Mouse (Mus musculus): Measurements from ENCODE around the gene D630003M21Rik. TPM values are rescaled to one million over a fixed set of nuclear protein-coding genes. Genes with fewer than 3 reads are reported as not detected.
A peak's percentile ranks its signal among the peaks of the same experiment; 100 is the strongest.

Gene D630003M21Rik
- 1.8 and 2.4 TPM in 2 replicates for polyA plus RNA-seq (2015; fragmentation: Nextera tagmentation; extraction: Ambion mirVana)

GRCm38 (mm10) chr2:158228670-158229502 lies at the start of gene D630003M21Rik:
Gene D630003M21Rik (minus strand): TSS chr2:158229222.
- Histone ChIP-seq H3K4me2 (peak within 1 kb of the TSS; percentile 95), H3K9ac (peak within 1 kb of the TSS; percentile 41), H3K27me3 (no peaks in the 10 kb centered on the region), H3K36me3 (no peaks in the 10 kb centered on the region), H3K4me1 (replicated peaks) (peaks cover 23% of the 10 kb centered on the region), H3K9me3 (no peaks in the 10 kb centered on the region), H3K4me3 (peak within 1 kb of the TSS; percentile 40), H3K27ac (replicated peaks) (peak within 1 kb of the TSS; percentile 31)
- ATAC-seq (ENCODE audit: low FRiP score, low read depth), result peak; percentile 86
- under 1% methylated on average over 36 of the region's 55 CpGs for WGBS

GRCm38 (mm10) chr2:158276878-158277277 lies 47.9 kb upstream of the D630003M21Rik start:
- Histone ChIP-seq H3K4me2 (no peak overlapping the region), H3K9ac (no peak overlapping the region), H3K9me3 (no peaks in the 10 kb centered on the region), H3K27ac (replicated peaks) (no peak overlapping the region), H3K4me1 (replicated peaks) (no peaks in the 10 kb centered on the region), H3K27me3 (no peaks in the 10 kb centered on the region), H3K4me3 (no peak overlapping the region), H3K36me3 (no peaks in the 10 kb centered on the region)
- 77% methylated on average over 4 of the region's 4 CpGs for WGBS
- ATAC-seq (ENCODE audit: low FRiP score, low read depth), result no peak

- WGBS, result 74% methylated on average over 6 of the region's 6 CpGs
- no peak for ATAC-seq (ENCODE audit: low FRiP score, low read depth)
- Histone ChIP-seq H3K27me3 (no peaks in the 10 kb centered on the region), H3K4me3 (no peak overlapping the region), H3K4me1 (replicated peaks) (no peaks in the 10 kb centered on the region), H3K9me3 (no peaks in the 10 kb centered on the region), H3K36me3 (no peaks in the 10 kb centered on the region), H3K27ac (replicated peaks) (no peak overlapping the region), H3K4me2 (no peak overlapping the region), H3K9ac (no peak overlapping the region)
Observed at GRCm38 (mm10) chr2:158276451-158276850, 47.4 kb upstream of the D630003M21Rik start.

DNA sequence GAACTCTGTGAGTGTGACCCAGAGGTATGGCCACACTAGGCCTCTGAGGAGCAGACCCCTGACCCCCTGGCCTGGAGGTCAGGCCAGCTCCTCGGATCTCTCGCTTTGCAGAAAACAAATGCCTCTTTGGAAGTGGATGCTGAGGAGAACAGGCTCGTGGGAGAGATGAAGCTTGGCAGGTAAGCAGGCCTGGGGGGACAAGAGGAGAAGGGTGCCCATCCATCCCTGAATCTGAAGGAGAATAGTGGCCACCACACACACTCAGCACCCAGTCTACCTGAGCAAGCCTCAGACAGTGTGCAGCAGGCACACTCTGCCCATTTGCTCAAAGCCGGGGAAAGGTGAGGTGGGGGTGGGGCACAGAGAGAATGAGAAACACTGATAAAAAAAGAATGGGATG lies 46.8 kb upstream of the D630003M21Rik start:
- Histone ChIP-seq H3K9ac (no peak overlapping the region), H3K27ac (replicated peaks) (no peak overlapping the region), H3K4me1 (replicated peaks) (no peaks in the 10 kb centered on the region), H3K36me3 (no peaks in the 10 kb centered on the region), H3K9me3 (no peaks in the 10 kb centered on the region), H3K4me3 (no peak overlapping the region), H3K4me2 (no peak overlapping the region), H3K27me3 (no peaks in the 10 kb centered on the region)
- 72% methylated on average over 4 of the region's 4 CpGs for WGBS
- ATAC-seq (ENCODE audit: low FRiP score, low read depth), result no peak

- H3K9me3 ChIP-seq, result no peaks in the 10 kb centered on the region
- no peak overlapping the region for H3K9ac ChIP-seq
- H3K36me3 ChIP-seq, result no peaks in the 10 kb centered on the region
- H3K4me1 ChIP-seq (replicated peaks), result no peaks in the 10 kb centered on the region
- H3K4me2 ChIP-seq, result no peak overlapping the region
- no peak for ATAC-seq (ENCODE audit: low FRiP score, low read depth)
- no peak overlapping the region for H3K4me3 ChIP-seq
- no peaks in the 10 kb centered on the region for H3K27me3 ChIP-seq
- no peak overlapping the region for H3K27ac ChIP-seq (replicated peaks)
- WGBS, result 89% methylated on average over 3 of the region's 3 CpGs
Observed at GRCm38 (mm10) chr2:158275349-158275748, 46.3 kb upstream of the D630003M21Rik start.

GRCm38 (mm10) chr2:158273646-158274045 lies 44.6 kb upstream of the D630003M21Rik start:
- Histone ChIP-seq H3K9ac (no peak overlapping the region), H3K9me3 (no peaks in the 10 kb centered on the region), H3K4me2 (no peak overlapping the region), H3K4me3 (no peak overlapping the region), H3K27ac (replicated peaks) (no peak overlapping the region), H3K27me3 (no peaks in the 10 kb centered on the region), H3K4me1 (replicated peaks) (no peaks in the 10 kb centered on the region), H3K36me3 (no peaks in the 10 kb centered on the region)
- no peak for ATAC-seq (ENCODE audit: low FRiP score, low read depth)
- 24% methylated on average over 2 of the region's 2 CpGs for WGBS

- 81% methylated on average over 8 of the region's 8 CpGs for WGBS
- ATAC-seq (ENCODE audit: low FRiP score, low read depth), result no peak
Observed at GRCm38 (mm10) chr2:158270017-158270416, 41.0 kb upstream of the D630003M21Rik start.

GRCm38 (mm10) chr2:158264877-158265276 lies 35.9 kb upstream of the D630003M21Rik start:
- H3K4me1 ChIP-seq (replicated peaks), result no peaks in the 10 kb centered on the region
- no peak overlapping the region for H3K4me3 ChIP-seq
- no peak overlapping the region for H3K4me2 ChIP-seq
- no peak overlapping the region for H3K27ac ChIP-seq (replicated peaks)
- no peak for ATAC-seq (ENCODE audit: low FRiP score, low read depth)
- no peaks in the 10 kb centered on the region for H3K9me3 ChIP-seq
- H3K27me3 ChIP-seq, result no peaks in the 10 kb centered on the region
- H3K9ac ChIP-seq, result no peak overlapping the region
- WGBS, result 81% methylated on average over 3 of the region's 3 CpGs
- H3K36me3 ChIP-seq, result no peaks in the 10 kb centered on the region

More at GRCm38 (mm10) chr2:158270017-158270416, 41.0 kb upstream of the D630003M21Rik start:
- Histone ChIP-seq H3K4me2 (no peak overlapping the region), H3K9ac (no peak overlapping the region), H3K36me3 (no peaks in the 10 kb centered on the region), H3K4me3 (no peak overlapping the region), H3K4me1 (replicated peaks) (no peaks in the 10 kb centered on the region), H3K27me3 (no peaks in the 10 kb centered on the region), H3K27ac (replicated peaks) (no peak overlapping the region), H3K9me3 (no peaks in the 10 kb centered on the region)

- no peak for ATAC-seq (ENCODE audit: low FRiP score, low read depth)
- Histone ChIP-seq H3K9me3 (no peaks in the 10 kb centered on the region), H3K36me3 (no peaks in the 10 kb centered on the region), H3K9ac (no peak overlapping the region), H3K27ac (replicated peaks) (no peak overlapping the region), H3K4me2 (no peak overlapping the region), H3K27me3 (no peaks in the 10 kb centered on the region), H3K4me3 (no peak overlapping the region), H3K4me1 (replicated peaks) (0 out of 2 replicates have a peak, but pooled peaks cover 3% of the 10 kb centered on the region)
- WGBS, result 58% methylated on average over 8 of the region's 8 CpGs
Observed at GRCm38 (mm10) chr2:158259498-158259897, 30.5 kb upstream of the D630003M21Rik start.

- Histone ChIP-seq H3K36me3 (no peaks in the 10 kb centered on the region), H3K9me3 (no peaks in the 10 kb centered on the region), H3K4me2 (no peak overlapping the region), H3K27me3 (no peaks in the 10 kb centered on the region), H3K27ac (replicated peaks) (no peak overlapping the region), H3K9ac (no peak overlapping the region), H3K4me3 (no peak overlapping the region), H3K4me1 (replicated peaks) (0 out of 2 replicates have a peak, but pooled peaks cover 3% of the 10 kb centered on the region)
- WGBS, result 16% methylated on average over 12 of the region's 12 CpGs
- peak; percentile 34; the same call in 1 of the 2 replicates for ATAC-seq (ENCODE audit: low FRiP score, low read depth)
Observed at GRCm38 (mm10) chr2:158258781-158259180, 29.8 kb upstream of the D630003M21Rik start.

DNA sequence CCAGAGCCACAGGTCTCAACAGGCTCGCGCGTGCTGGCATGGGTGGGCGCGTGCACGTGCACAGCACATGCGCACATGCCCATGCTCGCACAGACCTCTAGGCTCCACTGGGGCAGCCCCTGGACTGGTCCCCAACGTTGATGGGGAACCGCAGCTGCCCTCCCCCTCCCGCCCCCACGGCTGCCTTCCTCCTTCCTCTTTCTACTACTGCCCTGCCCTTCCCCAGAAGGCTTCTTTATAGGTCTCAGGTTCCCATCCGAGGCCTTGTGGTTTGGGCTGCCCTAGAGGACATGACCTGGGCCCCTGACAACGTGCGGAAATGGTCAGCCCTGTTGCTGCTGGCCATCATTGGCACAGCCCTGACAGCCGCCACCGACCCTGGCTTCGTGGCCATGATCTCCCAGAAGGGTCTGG lies 29.0 kb upstream of the D630003M21Rik start, which contains the start of gene Bpi:
Bpi (plus strand) TSS at position 90 of the 414 bp plus-strand sequence.
- H3K36me3 ChIP-seq, result no peaks in the 10 kb centered on the region
- H3K27ac ChIP-seq (replicated peaks), result no peak within 1 kb of the TSS
- H3K9ac ChIP-seq, result no peak within 1 kb of the TSS
- ATAC-seq (ENCODE audit: low FRiP score, low read depth), result no peak
- no peak within 1 kb of the TSS for H3K4me3 ChIP-seq
- H3K27me3 ChIP-seq, result no peaks in the 10 kb centered on the region
- WGBS, result 67% methylated on average over 18 of the region's 18 CpGs
- H3K4me1 ChIP-seq (replicated peaks), result 0 out of 2 replicates have a peak, but pooled peaks cover 3% of the 10 kb centered on the region
- no peaks in the 10 kb centered on the region for H3K9me3 ChIP-seq
- H3K4me2 ChIP-seq, result no peak within 1 kb of the TSS

DNA sequence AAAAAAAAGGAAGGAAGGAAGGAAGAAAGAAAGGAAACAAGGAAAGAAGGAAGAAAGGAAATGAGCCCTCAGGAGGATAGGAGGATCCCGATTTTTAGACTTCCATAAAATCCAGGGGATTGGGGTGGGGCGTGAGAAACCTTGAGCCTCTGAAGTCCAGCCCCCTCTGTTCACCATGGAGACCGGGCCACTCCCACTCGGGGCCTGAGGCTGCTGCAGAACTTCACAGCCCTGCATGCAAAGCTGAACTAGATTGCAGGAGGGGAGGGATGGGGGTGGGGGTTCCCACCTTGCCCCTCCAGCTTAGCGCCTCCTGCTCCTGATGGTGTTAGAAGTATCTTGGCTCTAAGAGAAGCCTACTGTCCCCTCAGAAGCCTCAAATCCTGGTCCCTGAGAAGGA lies 27.9 kb upstream of the D630003M21Rik start:
- Histone ChIP-seq H3K9ac (no peak overlapping the region), H3K4me2 (no peak overlapping the region), H3K36me3 (no peaks in the 10 kb centered on the region), H3K9me3 (no peaks in the 10 kb centered on the region), H3K27ac (replicated peaks) (no peak overlapping the region), H3K4me3 (no peak overlapping the region), H3K4me1 (replicated peaks) (0 out of 2 replicates have a peak, but pooled peaks cover 3% of the 10 kb centered on the region), H3K27me3 (no peaks in the 10 kb centered on the region)
- 16% methylated on average over 5 of the region's 5 CpGs for WGBS
- ATAC-seq (ENCODE audit: low FRiP score, low read depth), result no peak

All from hindbrain, embryonic 15.5 days (tissue).